Mouse (Mus musculus) testis, postnatal 14 days (tissue): ENCODE measurements around the gene Rtl10.

Experiments
- DNase-seq: peaks from one replicate; pipeline ENCODE4 v3.0.0; 2021; ENCODE audit warnings: low spot score

Rtl10 gene

GRCm38 (mm10) chr16:18498558-18498990 lies at the start of gene Rtl10, which contains the start of gene Gnb1l:
Rtl10 (plus strand) TSS chr16:18498901.
Gnb1l (plus strand) TSS chr16:18498713.
- peak; percentile 96 for DNase-seq

- no peak for DNase-seq
Observed at GRCm38 (mm10) chr16:18449005-18449404, 49.7 kb upstream of the Rtl10 start.

- DNase-seq: no peak
Observed at GRCm38 (mm10) chr16:18451486-18452181, 47.1 kb upstream of the Rtl10 start.

- DNase-seq: no peak
Observed at GRCm38 (mm10) chr16:18452361-18452862, 46.3 kb upstream of the Rtl10 start.

GRCm38 (mm10) chr16:18453846-18454245 lies 44.9 kb upstream of the Rtl10 start:
- DNase-seq: no peak

GRCm38 (mm10) chr16:18455407-18455806 lies 43.3 kb upstream of the Rtl10 start:
- no peak for DNase-seq

- no peak for DNase-seq
Observed at GRCm38 (mm10) chr16:18458661-18459060, 40.0 kb upstream of the Rtl10 start.

GRCm38 (mm10) chr16:18459335-18459954 lies 39.3 kb upstream of the Rtl10 start:
- no peak for DNase-seq

GRCm38 (mm10) chr16:18459955-18460370 lies 38.7 kb upstream of the Rtl10 start:
- no peak for DNase-seq

- DNase-seq: no peak
Observed at GRCm38 (mm10) chr16:18460826-18461225, 37.9 kb upstream of the Rtl10 start.

GRCm38 (mm10) chr16:18462031-18462430 lies 36.7 kb upstream of the Rtl10 start:
- DNase-seq: no peak

GRCm38 (mm10) chr16:18462598-18462997 lies 36.1 kb upstream of the Rtl10 start:
- no peak for DNase-seq

- DNase-seq: no peak
Observed at GRCm38 (mm10) chr16:18464271-18464670, 34.4 kb upstream of the Rtl10 start.

- DNase-seq: no peak
Observed at GRCm38 (mm10) chr16:18470829-18471228, 27.9 kb upstream of the Rtl10 start.

- DNase-seq: no peak
Observed at GRCm38 (mm10) chr16:18471381-18471955, 27.2 kb upstream of the Rtl10 start.

- DNase-seq: no peak
Observed at GRCm38 (mm10) chr16:18471976-18472375, 26.7 kb upstream of the Rtl10 start.

GRCm38 (mm10) chr16:18472416-18472815 lies 26.3 kb upstream of the Rtl10 start:
- DNase-seq: no peak

- DNase-seq: no peak
Observed at GRCm38 (mm10) chr16:18472976-18473375, 25.7 kb upstream of the Rtl10 start.

- DNase-seq: no peak
Observed at GRCm38 (mm10) chr16:18474021-18474420, 24.7 kb upstream of the Rtl10 start.

- no peak for DNase-seq
Observed at GRCm38 (mm10) chr16:18477996-18478395, 20.7 kb upstream of the Rtl10 start.

- no peak for DNase-seq
Observed at GRCm38 (mm10) chr16:18479667-18480066, 19.0 kb upstream of the Rtl10 start.

GRCm38 (mm10) chr16:18480933-18481485 lies 17.7 kb upstream of the Rtl10 start:
- no peak for DNase-seq

GRCm38 (mm10) chr16:18482431-18482830 lies 16.3 kb upstream of the Rtl10 start:
- no peak for DNase-seq
